Mouse (Mus musculus): ENCODE measurements at regions not wholly inside any gene's neighbourhood (a gene's known extent, or its start where the extent isn't known, plus 50 kb on each side); places are given as distances from the start of the nearest gene placed in this dataset.

GRCm38 (mm10) chr8:35224053-35224924 is 541.3 kb upstream of the Gm19410 start:
- ATAC-seq (ENCODE audit: insufficient number of reproducible peaks, low FRiP score, low TSS enrichment, low read depth) (no peak), DNase-seq (ENCODE audit: low spot score) (no peak)
- Histone ChIP-seq H3K36me3 (ENCODE audit: control insufficient read depth, insufficient read depth, low read length) (no peaks in the 10 kb centered on the region), H3K9me3 (ENCODE audit: control insufficient read depth, low read length) (no peaks in the 10 kb centered on the region), H3K9ac (ENCODE audit: low read length) (no peak overlapping the region), H3K27me3 (ENCODE audit: control insufficient read depth, insufficient read depth, low read length) (no peaks in the 10 kb centered on the region), H3K4me1 (ENCODE audit: control insufficient read depth, insufficient read depth, low read length) (no peaks in the 10 kb centered on the region), H3K4me2 (ENCODE audit: low read depth, severe bottlenecking) (no peak overlapping the region), H3K4me3 (ENCODE audit: low read depth, low read length) (no peak overlapping the region), H3K27ac (replicated peaks; ENCODE audit: low read depth, low read length) (no peak overlapping the region)
- 80% methylated on average over 18 of the region's 18 CpGs for WGBS

GRCm38 (mm10) chr8:35224925-35225244 is 540.7 kb upstream of the Gm19410 start:
- ATAC-seq (ENCODE audit: insufficient number of reproducible peaks, low FRiP score, low TSS enrichment, low read depth) (no peak), DNase-seq (ENCODE audit: low spot score) (no peak)
- Histone ChIP-seq H3K36me3 (ENCODE audit: control insufficient read depth, insufficient read depth, low read length) (no peaks in the 10 kb centered on the region), H3K27ac (replicated peaks; ENCODE audit: low read depth, low read length) (no peak overlapping the region), H3K9me3 (ENCODE audit: control insufficient read depth, low read length) (no peaks in the 10 kb centered on the region), H3K4me3 (ENCODE audit: low read depth, low read length) (no peak overlapping the region), H3K9ac (ENCODE audit: low read length) (no peak overlapping the region), H3K4me2 (ENCODE audit: low read depth, severe bottlenecking) (no peak overlapping the region), H3K27me3 (ENCODE audit: control insufficient read depth, insufficient read depth, low read length) (no peaks in the 10 kb centered on the region), H3K4me1 (ENCODE audit: control insufficient read depth, insufficient read depth, low read length) (no peaks in the 10 kb centered on the region)
- WGBS: 64% methylated on average over 7 of the region's 7 CpGs

- no peak overlapping the region for H3K4me3 ChIP-seq (ENCODE audit: low read depth, low read length)
- H3K27me3 ChIP-seq (ENCODE audit: control insufficient read depth, insufficient read depth, low read length): no peaks in the 10 kb centered on the region
- 45% methylated on average over 7 of the region's 7 CpGs for WGBS
- no peaks in the 10 kb centered on the region for H3K4me1 ChIP-seq (ENCODE audit: control insufficient read depth, insufficient read depth, low read length)
- ATAC-seq (ENCODE audit: insufficient number of reproducible peaks, low FRiP score, low TSS enrichment, low read depth) (no peak), DNase-seq (ENCODE audit: low spot score) (no peak)
- H3K4me2 ChIP-seq (ENCODE audit: low read depth, severe bottlenecking): no peak overlapping the region
- no peak overlapping the region for H3K9ac ChIP-seq (ENCODE audit: low read length)
- H3K9me3 ChIP-seq (ENCODE audit: control insufficient read depth, low read length): no peaks in the 10 kb centered on the region
- no peak overlapping the region for H3K27ac ChIP-seq (replicated peaks; ENCODE audit: low read depth, low read length)
- no peaks in the 10 kb centered on the region for H3K36me3 ChIP-seq (ENCODE audit: control insufficient read depth, insufficient read depth, low read length)
These were observed 538.5 kb upstream of the Gm19410 start for GRCm38 (mm10) chr8:35227079-35227478.

- ATAC-seq (ENCODE audit: insufficient number of reproducible peaks, low FRiP score, low TSS enrichment, low read depth) (no peak), DNase-seq (ENCODE audit: low spot score) (no peak)
- no peak overlapping the region for H3K9ac ChIP-seq (ENCODE audit: low read length)
- H3K4me2 ChIP-seq (ENCODE audit: low read depth, severe bottlenecking): no peak overlapping the region
- 81% methylated on average over 7 of the region's 7 CpGs for WGBS
- no peak overlapping the region for H3K27ac ChIP-seq (replicated peaks; ENCODE audit: low read depth, low read length)
- H3K27me3 ChIP-seq (ENCODE audit: control insufficient read depth, insufficient read depth, low read length): no peaks in the 10 kb centered on the region
- H3K4me1 ChIP-seq (ENCODE audit: control insufficient read depth, insufficient read depth, low read length): no peaks in the 10 kb centered on the region
- no peaks in the 10 kb centered on the region for H3K9me3 ChIP-seq (ENCODE audit: control insufficient read depth, low read length)
- H3K36me3 ChIP-seq (ENCODE audit: control insufficient read depth, insufficient read depth, low read length): no peaks in the 10 kb centered on the region
- no peak overlapping the region for H3K4me3 ChIP-seq (ENCODE audit: low read depth, low read length)
These were observed 537.1 kb upstream of the Gm19410 start for GRCm38 (mm10) chr8:35228449-35228848.

GRCm38 (mm10) chr8:35233520-35234186 is 531.9 kb upstream of the Gm19410 start:
- H3K9me3 ChIP-seq (ENCODE audit: control insufficient read depth, low read length): no peaks in the 10 kb centered on the region
- H3K4me2 ChIP-seq (ENCODE audit: low read depth, severe bottlenecking): no peak overlapping the region
- ATAC-seq (ENCODE audit: insufficient number of reproducible peaks, low FRiP score, low TSS enrichment, low read depth): no peak
- H3K4me3 ChIP-seq (ENCODE audit: low read depth, low read length): no peak overlapping the region
- 61% methylated on average over 5 of the region's 5 CpGs for WGBS
- no peak for DNase-seq (ENCODE audit: low spot score)
- no peak overlapping the region for H3K27ac ChIP-seq (replicated peaks; ENCODE audit: low read depth, low read length)
- no peaks in the 10 kb centered on the region for H3K27me3 ChIP-seq (ENCODE audit: control insufficient read depth, insufficient read depth, low read length)
- H3K36me3 ChIP-seq (ENCODE audit: control insufficient read depth, insufficient read depth, low read length): no peaks in the 10 kb centered on the region
- H3K4me1 ChIP-seq (ENCODE audit: control insufficient read depth, insufficient read depth, low read length): no peaks in the 10 kb centered on the region
- H3K9ac ChIP-seq (ENCODE audit: low read length): no peak overlapping the region

- Histone ChIP-seq H3K27me3 (ENCODE audit: control insufficient read depth, insufficient read depth, low read length) (no peaks in the 10 kb centered on the region), H3K9me3 (ENCODE audit: control insufficient read depth, low read length) (no peaks in the 10 kb centered on the region), H3K9ac (ENCODE audit: low read length) (no peak overlapping the region), H3K4me1 (ENCODE audit: control insufficient read depth, insufficient read depth, low read length) (no peaks in the 10 kb centered on the region), H3K36me3 (ENCODE audit: control insufficient read depth, insufficient read depth, low read length) (no peaks in the 10 kb centered on the region), H3K4me3 (ENCODE audit: low read depth, low read length) (no peak overlapping the region), H3K27ac (replicated peaks; ENCODE audit: low read depth, low read length) (no peak overlapping the region), H3K4me2 (ENCODE audit: low read depth, severe bottlenecking) (no peak overlapping the region)
- DNase-seq (ENCODE audit: low spot score): no peak
- 70% methylated on average over 5 of the region's 5 CpGs for WGBS
- ATAC-seq (ENCODE audit: insufficient number of reproducible peaks, low FRiP score, low TSS enrichment, low read depth): no peak
These were observed 531.2 kb upstream of the Gm19410 start for GRCm38 (mm10) chr8:35234436-35234835.

- H3K36me3 ChIP-seq (ENCODE audit: control insufficient read depth, insufficient read depth, low read length): no peaks in the 10 kb centered on the region
- DNase-seq (ENCODE audit: low spot score): no peak
- H3K4me1 ChIP-seq (ENCODE audit: control insufficient read depth, insufficient read depth, low read length): no peaks in the 10 kb centered on the region
- H3K9me3 ChIP-seq (ENCODE audit: control insufficient read depth, low read length): no peaks in the 10 kb centered on the region
- no peak for ATAC-seq (ENCODE audit: insufficient number of reproducible peaks, low FRiP score, low TSS enrichment, low read depth)
- no peak overlapping the region for H3K27ac ChIP-seq (replicated peaks; ENCODE audit: low read depth, low read length)
- H3K27me3 ChIP-seq (ENCODE audit: control insufficient read depth, insufficient read depth, low read length): no peaks in the 10 kb centered on the region
- H3K4me2 ChIP-seq (ENCODE audit: low read depth, severe bottlenecking): no peak overlapping the region
- H3K9ac ChIP-seq (ENCODE audit: low read length): no peak overlapping the region
- no peak overlapping the region for H3K4me3 ChIP-seq (ENCODE audit: low read depth, low read length)
- 78% methylated on average over 8 of the region's 8 CpGs for WGBS
These were observed 529.6 kb upstream of the Gm19410 start for GRCm38 (mm10) chr8:35235815-35236509.

- H3K4me1 ChIP-seq (ENCODE audit: control insufficient read depth, insufficient read depth, low read length): no peaks in the 10 kb centered on the region
- H3K36me3 ChIP-seq (ENCODE audit: control insufficient read depth, insufficient read depth, low read length): no peaks in the 10 kb centered on the region
- H3K9ac ChIP-seq (ENCODE audit: low read length): no peak overlapping the region
- no peaks in the 10 kb centered on the region for H3K9me3 ChIP-seq (ENCODE audit: control insufficient read depth, low read length)
- DNase-seq (ENCODE audit: low spot score) (no peak), ATAC-seq (ENCODE audit: insufficient number of reproducible peaks, low FRiP score, low TSS enrichment, low read depth) (no peak)
- no peak overlapping the region for H3K27ac ChIP-seq (replicated peaks; ENCODE audit: low read depth, low read length)
- H3K27me3 ChIP-seq (ENCODE audit: control insufficient read depth, insufficient read depth, low read length): no peaks in the 10 kb centered on the region
- H3K4me3 ChIP-seq (ENCODE audit: low read depth, low read length): no peak overlapping the region
- H3K4me2 ChIP-seq (ENCODE audit: low read depth, severe bottlenecking): no peak overlapping the region
- WGBS: 94% methylated on average over 6 of the region's 6 CpGs
These were observed 528.3 kb upstream of the Gm19410 start for GRCm38 (mm10) chr8:35237279-35237678.

Data from limb, embryonic 11.5 days (tissue).